Mouse (Mus musculus) embryonic facial prominence, embryonic 13.5 days (tissue): ENCODE measurements around the gene Axl. TPM values are rescaled to one million over a fixed set of nuclear protein-coding genes. Genes with fewer than 3 reads are reported as not detected.
"Not testable (repeated sequence)": the region's sequence is repeated elsewhere in the genome, so short reads cannot be mapped to it uniquely, and the experiment has no call there.

Source experiments
- ATAC-seq: fragments of 200-750 bp; cut with Nextera tagmentation; 2 replicates; pipeline ENCODE4 v1.8.0; 2017; ENCODE audit warnings: low read depth; ENCODE audit not compliant: insufficient number of reproducible peaks, insufficient read depth, low FRiP score, low TSS enrichment
- H3K27ac ChIP-seq: fragments of 300-500 bp; sonication (generic); 2 replicates; pipeline ENCODE4 v1.5.1; 2015; ENCODE audit warnings: moderate library complexity, mild to moderate bottlenecking, inconsistent platforms
- H3K27me3 ChIP-seq: fragments of 300-500 bp; sonication (generic); 2 replicates; pipeline ENCODE4 v1.6.1; 2015; ENCODE audit warnings: mild to moderate bottlenecking, inconsistent platforms
- H3K36me3 ChIP-seq: fragments of 300-500 bp; sonication (generic); 2 replicates; pipeline ENCODE4 v1.6.1; 2015; ENCODE audit warnings: mild to moderate bottlenecking, inconsistent platforms
- H3K4me1 ChIP-seq: fragments of 300-500 bp; sonication (generic); 2 replicates; pipeline ENCODE4 v1.6.1; 2015; ENCODE audit warnings: inconsistent platforms
- H3K4me2 ChIP-seq: fragments of 300-500 bp; sonication (generic); 2 replicates; pipeline ENCODE4 v1.6.1; 2015; ENCODE audit warnings: moderate library complexity, mild to moderate bottlenecking, inconsistent platforms
- H3K4me3 ChIP-seq: fragments of 300-500 bp; sonication (generic); 2 replicates; pipeline ENCODE4 v1.5.1; 2015; ENCODE audit warnings: mild to moderate bottlenecking, inconsistent platforms
- H3K9ac ChIP-seq: fragments of 300-500 bp; sonication (generic); 2 replicates; pipeline ENCODE4 v1.6.1; 2015; ENCODE audit warnings: mild to moderate bottlenecking, inconsistent platforms
- H3K9me3 ChIP-seq: fragments of 300-500 bp; sonication (generic); 2 replicates; pipeline ENCODE4 v1.6.1; 2016; ENCODE audit warnings: inconsistent platforms
- WGBS: fragments of 180-500 bp; shearing (Covaris S2); methylation state at CpG from one replicate; pipeline ENCODE4 v1.1.7; 2015; ENCODE audit warnings: mixed read lengths; 5-methylcytosine and 5-hydroxymethylcytosine counted together
- polyA plus RNA-seq: library from polyadenylated mRNA; unstranded; fragments of >200 nt; fragmentation: Nextera tagmentation; extraction: Ambion mirVana; gene quantifications from 2 replicates; pipeline ENCODE4 v1.2.1, GENCODE M21; 2015

Gene Axl
- polyA plus RNA-seq, 1 experiment from 2014 or later = 80.8 TPM

DNA sequence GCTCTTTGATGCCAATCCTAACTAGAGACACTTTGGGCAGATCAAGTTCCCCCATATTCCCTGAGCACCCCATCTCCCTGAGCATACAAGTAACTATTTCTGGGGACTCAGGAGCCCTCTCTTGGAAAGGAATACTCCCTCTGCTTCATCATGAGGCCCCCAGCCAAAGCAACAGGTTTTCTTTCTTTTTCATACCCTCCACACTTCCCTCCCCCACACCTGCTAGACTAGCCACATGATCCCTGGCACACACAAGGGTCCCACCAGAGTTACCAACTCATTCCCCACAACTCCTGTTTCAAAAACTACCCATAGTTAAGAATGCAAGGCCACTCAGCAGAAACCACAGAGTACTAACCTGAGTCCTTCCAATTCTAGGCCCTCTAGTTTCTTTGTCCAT is 35.4 kb downstream of the Axl start:
- H3K4me1 ChIP-seq = peaks cover 22% of the 10 kb centered on the region
- peaks cover 47% of the 10 kb centered on the region for H3K36me3 ChIP-seq
- H3K9ac ChIP-seq = peak overlapping the region; percentile 99
- ATAC-seq = no peak
- H3K4me3 ChIP-seq = peak overlapping the region; percentile 98
- H3K9me3 ChIP-seq = no peaks in the 10 kb centered on the region
- no peaks in the 10 kb centered on the region for H3K27me3 ChIP-seq
- peak overlapping the region; percentile 22; the same call in 1 of the 2 replicates for H3K27ac ChIP-seq
- peak overlapping the region; percentile 91 for H3K4me2 ChIP-seq

GRCm38 (mm10) chr7:25746844-25747243 is 41.7 kb downstream of the Axl start:
- H3K9ac ChIP-seq = no peak overlapping the region
- H3K9me3 ChIP-seq = no peaks in the 10 kb centered on the region
- peaks cover 98% of the 10 kb centered on the region for H3K36me3 ChIP-seq
- WGBS = 82% methylated on average over 3 of the region's 3 CpGs
- ATAC-seq = no peak
- H3K4me2 ChIP-seq = no peak overlapping the region
- no peak overlapping the region for H3K27ac ChIP-seq
- no peaks in the 10 kb centered on the region for H3K27me3 ChIP-seq
- no peak overlapping the region for H3K4me3 ChIP-seq
- H3K4me1 ChIP-seq = peaks cover 5% of the 10 kb centered on the region

GRCm38 (mm10) chr7:25738277-25738676 is 50.2 kb downstream of the Axl start:
- Histone ChIP-seq H3K27me3 (no peaks in the 10 kb centered on the region), H3K36me3 (peaks cover 96% of the 10 kb centered on the region), H3K4me2 (no peak overlapping the region), H3K27ac (no peak overlapping the region), H3K4me3 (no peak overlapping the region), H3K9me3 (no peaks in the 10 kb centered on the region), H3K4me1 (no peaks in the 10 kb centered on the region), H3K9ac (no peak overlapping the region)
- WGBS = 90% methylated on average over 3 of the region's 3 CpGs
- no peak for ATAC-seq

DNA sequence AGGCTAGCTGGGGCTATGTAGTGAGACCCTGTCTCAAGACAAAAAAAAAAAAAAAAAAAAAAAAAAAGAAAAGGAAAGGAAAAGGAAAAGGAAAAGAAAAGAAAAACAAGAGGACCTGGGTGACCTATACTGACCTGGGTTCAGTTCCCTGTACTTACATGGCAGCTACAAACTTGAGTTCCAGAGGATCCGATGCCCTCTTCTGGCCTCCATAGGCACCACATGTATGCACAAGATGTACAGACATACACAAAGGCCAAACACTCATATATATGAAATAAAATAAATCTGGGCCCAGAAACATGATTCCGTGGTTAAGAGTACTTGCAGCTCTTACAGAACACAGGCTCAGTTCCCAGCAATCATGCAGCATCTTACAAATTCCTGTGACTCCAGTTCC is 51.6 kb downstream of the Axl start:
- no peak for ATAC-seq
- no peaks in the 10 kb centered on the region for H3K9me3 ChIP-seq
- peaks cover 96% of the 10 kb centered on the region for H3K36me3 ChIP-seq
- no peak overlapping the region for H3K9ac ChIP-seq
- H3K27me3 ChIP-seq = no peaks in the 10 kb centered on the region
- no peak overlapping the region for H3K4me3 ChIP-seq
- no peak overlapping the region for H3K27ac ChIP-seq
- H3K4me2 ChIP-seq = no peak overlapping the region
- no peaks in the 10 kb centered on the region for H3K4me1 ChIP-seq
- WGBS = 82% methylated on average over 2 of the region's 2 CpGs

DNA sequence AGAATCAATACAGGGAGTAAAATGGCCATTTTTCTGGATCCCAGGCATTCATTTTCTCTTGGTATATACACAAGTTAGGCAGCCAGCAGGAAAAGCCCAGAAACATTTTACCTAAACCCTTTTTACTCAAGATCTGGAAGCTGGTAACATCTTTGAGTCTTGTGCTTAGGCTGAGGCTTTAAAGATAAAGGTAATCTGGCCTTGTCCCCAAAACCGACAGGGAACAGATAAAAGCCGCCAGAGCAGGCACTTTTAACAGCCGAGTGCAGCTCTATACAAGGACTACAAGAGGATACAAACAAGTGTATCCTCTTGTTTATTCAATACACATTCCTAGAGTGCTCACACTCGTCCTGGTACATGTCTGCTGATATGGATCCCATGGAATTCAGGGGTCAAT is 53.5 kb downstream of the Axl start:
- Histone ChIP-seq H3K9ac (no peak overlapping the region), H3K4me1 (no peaks in the 10 kb centered on the region), H3K27ac (no peak overlapping the region), H3K9me3 (no peaks in the 10 kb centered on the region), H3K4me2 (no peak overlapping the region), H3K27me3 (no peaks in the 10 kb centered on the region), H3K4me3 (no peak overlapping the region), H3K36me3 (peaks cover 95% of the 10 kb centered on the region)
- 87% methylated on average over 4 of the region's 4 CpGs for WGBS
- no peak for ATAC-seq

DNA sequence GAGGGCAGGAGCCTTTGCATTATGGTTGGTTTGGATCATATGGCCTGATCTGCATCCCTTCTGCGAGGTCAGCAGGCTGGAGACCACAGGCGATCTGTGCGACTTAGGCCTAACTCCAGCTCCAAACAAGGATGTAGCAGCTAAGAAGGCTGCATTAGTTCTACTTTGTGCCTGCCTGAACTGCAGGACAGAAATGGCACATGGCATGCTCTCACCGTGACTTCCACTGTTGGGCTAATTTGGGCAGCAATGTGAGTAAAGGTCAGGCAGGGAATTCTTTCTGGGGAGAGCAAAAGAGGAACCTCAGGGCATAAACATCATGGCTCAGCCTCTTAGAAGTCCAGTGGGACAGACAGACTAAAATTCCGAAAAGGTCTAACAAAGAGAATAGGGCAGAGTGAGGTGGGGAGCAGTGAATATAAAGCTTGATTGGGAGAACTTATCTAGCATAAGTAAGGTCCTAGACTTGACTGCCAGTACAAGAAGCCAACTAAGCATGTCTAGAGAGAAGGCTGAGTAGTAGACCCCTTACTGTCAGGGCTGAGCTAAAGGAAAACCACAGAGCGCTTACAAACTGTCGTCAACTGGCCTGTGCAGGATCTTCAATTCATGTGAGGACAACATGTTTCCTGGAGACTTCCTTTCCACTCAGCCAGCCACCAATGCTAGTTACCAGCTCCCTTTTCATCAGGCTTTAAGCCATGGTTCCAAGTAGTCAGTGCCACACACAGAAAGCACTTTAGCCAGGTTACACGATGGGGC is 57.0 kb downstream of the Axl start:
- 93% methylated on average over 8 of the region's 8 CpGs for WGBS
- no peak overlapping the region for H3K27ac ChIP-seq
- H3K36me3 ChIP-seq = peaks cover 95% of the 10 kb centered on the region
- no peaks in the 10 kb centered on the region for H3K27me3 ChIP-seq
- ATAC-seq = no peak
- no peaks in the 10 kb centered on the region for H3K4me1 ChIP-seq
- H3K4me3 ChIP-seq = no peak overlapping the region
- H3K9me3 ChIP-seq = no peaks in the 10 kb centered on the region
- H3K9ac ChIP-seq = no peak overlapping the region
- no peak overlapping the region for H3K4me2 ChIP-seq

- Histone ChIP-seq H3K4me2 (no peak overlapping the region), H3K9me3 (no peaks in the 10 kb centered on the region), H3K27me3 (no peaks in the 10 kb centered on the region), H3K4me3 (no peak overlapping the region), H3K36me3 (peaks cover 97% of the 10 kb centered on the region), H3K27ac (no peak overlapping the region), H3K4me1 (no peaks in the 10 kb centered on the region), H3K9ac (no peak overlapping the region)
- WGBS = 87% methylated on average over 2 of the region's 2 CpGs
- ATAC-seq = no peak
Observed at GRCm38 (mm10) chr7:25729862-25730261, 58.6 kb downstream of the Axl start.

GRCm38 (mm10) chr7:25729396-25729795 is 59.1 kb downstream of the Axl start:
- H3K27ac ChIP-seq = no peak overlapping the region
- 0 out of 2 replicates have a peak, but pooled peaks have one; percentile 23 for ATAC-seq
- no peak overlapping the region for H3K9ac ChIP-seq
- 49% methylated on average over 2 of the region's 2 CpGs for WGBS
- H3K36me3 ChIP-seq = peaks cover 97% of the 10 kb centered on the region
- H3K4me2 ChIP-seq = no peak overlapping the region
- H3K9me3 ChIP-seq = no peaks in the 10 kb centered on the region
- H3K4me3 ChIP-seq = no peak overlapping the region
- H3K27me3 ChIP-seq = no peaks in the 10 kb centered on the region
- H3K4me1 ChIP-seq = no peaks in the 10 kb centered on the region

DNA sequence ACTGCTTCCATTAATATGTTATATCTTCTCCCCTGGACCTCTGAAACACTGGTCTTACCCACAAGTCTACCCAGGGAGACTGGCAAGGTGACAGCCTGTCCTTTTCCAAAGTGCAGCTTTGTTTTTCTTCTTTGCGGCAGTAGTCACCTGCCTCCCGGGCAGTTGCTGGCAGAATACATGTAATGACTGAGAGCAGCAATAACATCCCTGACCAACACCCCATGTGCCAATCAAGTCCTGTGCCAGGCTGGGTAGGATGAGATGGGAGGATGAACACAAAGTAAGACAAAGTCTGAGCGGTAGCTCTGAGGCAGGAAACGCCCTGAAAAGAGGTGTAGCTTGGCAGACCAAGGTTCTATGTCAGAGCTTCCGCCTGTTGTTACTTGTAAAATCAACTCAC is 60.7 kb downstream of the Axl start:
- Histone ChIP-seq H3K4me3 (no peak overlapping the region), H3K9me3 (no peaks in the 10 kb centered on the region)
- 93% methylated on average over 5 of the region's 5 CpGs for WGBS

GRCm38 (mm10) chr7:25725886-25726285 is 62.6 kb downstream of the Axl start:
- Histone ChIP-seq H3K4me1 (no peaks in the 10 kb centered on the region), H3K9ac (no peak overlapping the region), H3K36me3 (peaks cover 96% of the 10 kb centered on the region), H3K9me3 (no peaks in the 10 kb centered on the region), H3K27me3 (no peaks in the 10 kb centered on the region), H3K4me2 (no peak overlapping the region), H3K27ac (no peak overlapping the region), H3K4me3 (no peak overlapping the region)
- WGBS = 82% methylated on average over 19 of the region's 19 CpGs
- ATAC-seq = no peak

More for the DNA sequence above, 60.7 kb downstream of the Axl start:
- no peaks in the 10 kb centered on the region for H3K27me3 ChIP-seq
- H3K9ac ChIP-seq = no peak overlapping the region
- ATAC-seq = no peak
- H3K27ac ChIP-seq = no peak overlapping the region
- H3K4me2 ChIP-seq = no peak overlapping the region
- H3K36me3 ChIP-seq = peaks cover 98% of the 10 kb centered on the region
- no peaks in the 10 kb centered on the region for H3K4me1 ChIP-seq

DNA sequence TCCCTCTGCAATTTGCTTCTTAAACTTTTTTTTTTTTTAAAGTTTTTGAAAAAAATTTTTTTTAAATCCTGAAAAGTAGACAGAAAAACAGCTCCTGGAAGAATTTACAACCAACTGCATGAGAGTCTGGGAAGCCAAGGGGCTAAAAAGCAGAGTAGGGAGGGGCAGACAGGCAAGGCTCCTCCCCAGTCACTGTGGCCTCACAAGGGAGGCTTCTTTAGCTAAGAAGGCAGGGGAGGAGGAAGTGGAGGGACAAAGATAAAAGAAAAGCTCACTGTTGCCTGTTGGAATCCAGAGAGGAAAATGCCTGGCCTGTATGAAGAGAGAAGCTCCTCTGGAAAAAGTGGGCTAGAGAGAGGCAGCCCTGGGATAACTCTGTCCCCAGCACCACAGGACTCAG is 66.7 kb downstream of the Axl start:
- ATAC-seq, H3K27me3 ChIP-seq, H3K9ac ChIP-seq, H3K9me3 ChIP-seq, H3K27ac ChIP-seq, H3K4me2 ChIP-seq, H3K4me3 ChIP-seq: not testable (repeated sequence)
- Histone ChIP-seq H3K36me3 (peaks cover 64% of the 10 kb centered on the region), H3K4me1 (peaks cover 17% of the 10 kb centered on the region)

GRCm38 (mm10) chr7:25720760-25721159 is 67.7 kb downstream of the Axl start:
- no peak overlapping the region for H3K9ac ChIP-seq
- WGBS = 92% methylated on average over 5 of the region's 5 CpGs
- no peaks in the 10 kb centered on the region for H3K9me3 ChIP-seq
- H3K27me3 ChIP-seq = no peaks in the 10 kb centered on the region
- no peak overlapping the region for H3K4me2 ChIP-seq
- peaks cover 17% of the 10 kb centered on the region for H3K4me1 ChIP-seq
- no peak overlapping the region for H3K27ac ChIP-seq
- H3K4me3 ChIP-seq = no peak overlapping the region
- peaks cover 62% of the 10 kb centered on the region for H3K36me3 ChIP-seq
- ATAC-seq = no peak
